ENCODE assay signal across 20 mouse cellular contexts in genomic region chr13:36057489-36057888, GRCm38 (mm10). TPM values are rescaled to one million over a fixed set of nuclear protein-coding genes. Genes with fewer than 3 reads are reported as not detected.
DNase-seq lines count a peak whose midpoint lies in the region; ATAC-seq lines count a peak whose summit lies in the region.
"Had no signal": no experiment of that assay in that cellular context is flagged by ENCODE, and none has a peak within 500 bp of the region (broad histone marks: within the 10 kb centered on the region; RNA-seq: fewer than 3 reads in every experiment).

No protein-coding gene starts in this region.

- no peaks in the 10 kb centered on the region for H3K9me3 ChIP-seq in heart, embryonic 11.5 days (replicated peaks; ENCODE audit: control insufficient read depth, low read length)
- no peaks in the 10 kb centered on the region for H3K9me3 ChIP-seq in liver, embryonic 12.5 days (replicated peaks)
- H3K9me3 ChIP-seq in forebrain, embryonic 13.5 days (replicated peaks), result no peaks in the 10 kb centered on the region
- H3K9me3 ChIP-seq: G1E; heart, embryonic 12.5 days; hindbrain, embryonic 12.5 days; neural tube, embryonic 13.5 days had no signal

- WGBS in heart, embryonic 11.5 days (ENCODE audit: insufficient replicate concordance), result 72% methylated on average over 2 of the region's 2 CpGs
- 65% methylated on average over 2 of the region's 2 CpGs for WGBS in liver, embryonic 12.5 days (ENCODE audit: insufficient replicate concordance)
- 68% methylated on average over 2 of the region's 2 CpGs for WGBS in forebrain, embryonic 13.5 days

- no peak for DNase-seq in heart, adult 8-10 months (ENCODE audit: low spot score)
- peak; percentile 49 for DNase-seq in c-Kit-positive CD71-positive TER-119-positive erythroid progenitor cells, embryonic 14.5 days (ENCODE audit: low spot score)
- DNase-seq in cerebellum, adult 18-20 months, result no peak
- DNase-seq: adrenal gland, postnatal 14 days; cerebellum, adult 9-11 months; heart, postnatal 14 days; kidney, adult 18-20 months; midbrain, embryonic 14.5 days; right cerebral cortex, adult 18-20 months had no signal

- H3K27me3 ChIP-seq in heart, embryonic 11.5 days (ENCODE audit: control insufficient read depth, insufficient read depth, low read length), result no peaks in the 10 kb centered on the region
- no peaks in the 10 kb centered on the region for H3K27me3 ChIP-seq in liver, embryonic 12.5 days (replicated peaks)
- no peaks in the 10 kb centered on the region for H3K27me3 ChIP-seq in forebrain, embryonic 13.5 days
- H3K27me3 ChIP-seq: heart, embryonic 12.5 days; hindbrain, embryonic 12.5 days; neural tube, embryonic 13.5 days had no signal

- H3K27ac ChIP-seq in heart, embryonic 11.5 days (ENCODE audit: low read depth, low read length), result peak overlapping the region; percentile 29; the same call in 1 of the 2 replicates
- H3K27ac ChIP-seq in liver, embryonic 12.5 days, result peak overlapping the region; percentile 99
- no peak overlapping the region for H3K27ac ChIP-seq in forebrain, embryonic 13.5 days
- H3K27ac ChIP-seq: hindbrain, embryonic 12.5 days; kidney, postnatal 0 days; neural tube, embryonic 13.5 days had no signal

- H3K9ac ChIP-seq in heart, embryonic 11.5 days (ENCODE audit: low read depth, low read length), result no peak overlapping the region
- peak overlapping the region; percentile 69 for H3K9ac ChIP-seq in liver, embryonic 12.5 days
- H3K9ac ChIP-seq in forebrain, embryonic 13.5 days, result no peak overlapping the region
- H3K9ac ChIP-seq: heart, embryonic 12.5 days; hindbrain, embryonic 12.5 days; neural tube, embryonic 13.5 days had no signal

- H3K4me1 ChIP-seq in heart, embryonic 11.5 days (ENCODE audit: control insufficient read depth, insufficient read depth, low read length), result peaks cover 20% of the 10 kb centered on the region
- H3K4me1 ChIP-seq in liver, embryonic 12.5 days, result peaks cover 47% of the 10 kb centered on the region
- H3K4me1 ChIP-seq in forebrain, embryonic 13.5 days, result no peaks in the 10 kb centered on the region
- H3K4me1 ChIP-seq: hindbrain, embryonic 12.5 days; neural tube, embryonic 13.5 days had no signal

- no peaks in the 10 kb centered on the region for H3K36me3 ChIP-seq in heart, embryonic 11.5 days (ENCODE audit: control insufficient read depth, insufficient read depth, low read length)
- no peaks in the 10 kb centered on the region for H3K36me3 ChIP-seq in liver, embryonic 12.5 days
- H3K36me3 ChIP-seq in forebrain, embryonic 13.5 days (ENCODE audit: poor library complexity, severe bottlenecking), result no peaks in the 10 kb centered on the region
- H3K36me3 ChIP-seq: heart, embryonic 12.5 days; hindbrain, embryonic 12.5 days; neural tube, embryonic 13.5 days had no signal

- no peak overlapping the region for H3K4me2 ChIP-seq in heart, embryonic 11.5 days
- H3K4me2 ChIP-seq in liver, embryonic 12.5 days, result peak overlapping the region; percentile 63
- H3K4me2 ChIP-seq in forebrain, embryonic 13.5 days, result no peak overlapping the region
- H3K4me2 ChIP-seq: heart, embryonic 12.5 days; hindbrain, embryonic 12.5 days; neural tube, embryonic 13.5 days had no signal

- no peak overlapping the region for H3K4me3 ChIP-seq in heart, embryonic 11.5 days (ENCODE audit: low read depth, low read length)
- H3K4me3 ChIP-seq in liver, embryonic 12.5 days, result peak overlapping the region; percentile 23
- no peak overlapping the region for H3K4me3 ChIP-seq in forebrain, embryonic 13.5 days
- H3K4me3 ChIP-seq: heart, embryonic 12.5 days; hindbrain, embryonic 12.5 days; neural tube, embryonic 13.5 days had no signal

- ATAC-seq in heart, embryonic 11.5 days (replicated peaks; ENCODE audit: insufficient number of reproducible peaks, low FRiP score, low TSS enrichment), result no peak
- peak; percentile 66 for ATAC-seq in liver, embryonic 12.5 days
- peak; percentile 39 for ATAC-seq in megakaryocyte-erythroid progenitor cell, adult 5-6 weeks (replicated peaks; ENCODE audit: low FRiP score, low TSS enrichment, poor library complexity, severe bottlenecking)
- no peak for ATAC-seq in forebrain, embryonic 13.5 days
- ATAC-seq: CD4-positive, CD25-positive, alpha-beta regulatory T cell, adult 4 months; forebrain, embryonic 16.5 days had no signal

RNA-seq across cellular contexts. Expression of gene Fars2, which starts 59.7 kb away (rescaled TPM):
- 42.7 and 43.4 TPM in 2 replicates for polyA plus RNA-seq in heart, embryonic 11.5 days (2014; fragmentation: Nextera tagmentation; extraction: Ambion mirVana)
- 10 to 100 TPM; 85.3 to 90.4 (median 87.3) TPM for total RNA-seq in heart, adult 8-10 months (2022)
- polyA plus RNA-seq in liver, embryonic 12.5 days (2016; fragmentation: Nextera tagmentation; extraction: Ambion mirVana), result 28.0 and 31.0 TPM in 2 replicates
- total RNA-seq in megakaryocyte-erythroid progenitor cell, adult 5-6 weeks (2014; fragmentation: Nextera tagmentation), result 53.3 and 54.5 TPM in 2 replicates
- 55.2 and 110 TPM in 2 replicates for total RNA-seq in megakaryocyte-erythroid progenitor cell, adult 5-6 weeks (2017)
- 31.1 and 32.6 TPM in 2 replicates for polyA plus RNA-seq in forebrain, embryonic 13.5 days (2015; fragmentation: Nextera tagmentation; extraction: Ambion mirVana)

RNA-seq across cellular contexts. Expression of gene Lyrm4, which starts 59.8 kb away (rescaled TPM):
- polyA plus RNA-seq in heart, embryonic 11.5 days (2014; fragmentation: Nextera tagmentation; extraction: Ambion mirVana), result 23.4 and 26.8 TPM in 2 replicates
- 10 to 100 TPM; 11.5 to 13.0 (median 11.9) TPM for total RNA-seq in heart, adult 8-10 months (2022)
- polyA plus RNA-seq in liver, embryonic 12.5 days (2016; fragmentation: Nextera tagmentation; extraction: Ambion mirVana), result 27.5 and 27.6 TPM in 2 replicates
- 22.8 and 37.9 TPM in 2 replicates for total RNA-seq in megakaryocyte-erythroid progenitor cell, adult 5-6 weeks (2014; fragmentation: Nextera tagmentation)
- total RNA-seq in megakaryocyte-erythroid progenitor cell, adult 5-6 weeks (2017), result 30.8 and 45.3 TPM in 2 replicates
- 31.3 and 32.0 TPM in 2 replicates for polyA plus RNA-seq in forebrain, embryonic 13.5 days (2015; fragmentation: Nextera tagmentation; extraction: Ambion mirVana)

Comparison
In these comparisons a context has a peak if more than half of its experiments do, and no peak if none do; other contexts are left out.
1. ATAC-seq: peak in liver, embryonic 12.5 days (single experiment) and megakaryocyte-erythroid progenitor cell, adult 5-6 weeks (single experiment); none in heart, embryonic 11.5 days (single experiment) and forebrain, embryonic 13.5 days (single experiment).